Mouse (Mus musculus) kidney, embryonic 14.5 days (tissue): ENCODE results near the gene 1500009C09Rik. TPM values are rescaled to one million over a fixed set of nuclear protein-coding genes. Genes with fewer than 3 reads are reported as not detected.

Experiments used
- ATAC-seq: fragments of 200-750 bp; cut with Nextera tagmentation; 2 replicates; pipeline ENCODE4 v1.8.0; 2017; ENCODE audit warnings: moderate number of reproducible peaks, mild to moderate bottlenecking, moderate TSS enrichment, moderate library complexity; ENCODE audit not compliant: low FRiP score, low TSS enrichment
- H3K27ac ChIP-seq: fragments of 300-500 bp; sonication (generic); 2 replicates; pipeline ENCODE4 v1.5.1; 2014; ENCODE audit warnings: low read depth, mild to moderate bottlenecking, low read length, moderate library complexity, mixed read lengths
- H3K27me3 ChIP-seq: fragments of 300-500 bp; sonication (generic); 2 replicates; pipeline ENCODE4 v1.6.1; 2014; ENCODE audit warnings: mild to moderate bottlenecking, low read length; ENCODE audit not compliant: control insufficient read depth, insufficient read depth
- H3K36me3 ChIP-seq: fragments of 300-500 bp; sonication (generic); 2 replicates; pipeline ENCODE4 v1.6.1; 2014; ENCODE audit warnings: low read length, mixed read lengths; ENCODE audit not compliant: control insufficient read depth, insufficient read depth
- H3K4me1 ChIP-seq: fragments of 300-500 bp; sonication (generic); 2 replicates; pipeline ENCODE4 v1.6.1; 2014; ENCODE audit warnings: low read length, mixed read lengths; ENCODE audit not compliant: control insufficient read depth, insufficient read depth
- H3K4me2 ChIP-seq: fragments of 300-500 bp; sonication (generic); replicated peaks from 2 replicates; pipeline ENCODE4 v1.6.1; 2014; ENCODE audit warnings: low read depth, mild to moderate bottlenecking, low read length
- H3K4me3 ChIP-seq: fragments of 300-500 bp; sonication (generic); 2 replicates; pipeline ENCODE4 v1.5.1; 2014; ENCODE audit warnings: mild to moderate bottlenecking, low read length
- H3K9ac ChIP-seq: fragments of 300-500 bp; sonication (generic); 2 replicates; pipeline ENCODE4 v1.6.1; 2014; ENCODE audit warnings: low read depth, mild to moderate bottlenecking, low read length, moderate library complexity
- H3K9me3 ChIP-seq: fragments of 300-500 bp; sonication (generic); 2 replicates; pipeline ENCODE4 v1.6.1; 2016; ENCODE audit warnings: low read length; ENCODE audit not compliant: control insufficient read depth
- WGBS: fragments of 180-500 bp; shearing (Covaris S2); extraction: QIAGEN DNeasy Blood & Tissue Kit; methylation state at CpG from one replicate; pipeline ENCODE4 v1.1.7; 2014; 5-methylcytosine and 5-hydroxymethylcytosine counted together
- polyA plus RNA-seq: library from polyadenylated mRNA; unstranded; fragments of >200 nt; fragmentation: Nextera tagmentation; extraction: Ambion mirVana; gene quantifications from 2 replicates; pipeline ENCODE4 v1.2.1, GENCODE M21; 2014

Gene 1500009C09Rik
- polyA plus RNA-seq, 1 experiment from 2014 or later, result not detected

GRCm38 (mm10) chr15:82255944-82256383 is 3.8 kb downstream of the 1500009C09Rik start:
- Histone ChIP-seq H3K9ac (no peak overlapping the region), H3K4me3 (no peak overlapping the region), H3K27ac (no peak overlapping the region), H3K36me3 (no peaks in the 10 kb centered on the region), H3K4me2 (no peak overlapping the region), H3K4me1 (no peaks in the 10 kb centered on the region), H3K27me3 (no peaks in the 10 kb centered on the region), H3K9me3 (no peaks in the 10 kb centered on the region; the same call in 1 of the 2 replicates)
- WGBS, result 28% methylated on average over 10 of the region's 10 CpGs
- ATAC-seq, result 0 out of 2 replicates have a peak, but pooled peaks have one; percentile 7

DNA sequence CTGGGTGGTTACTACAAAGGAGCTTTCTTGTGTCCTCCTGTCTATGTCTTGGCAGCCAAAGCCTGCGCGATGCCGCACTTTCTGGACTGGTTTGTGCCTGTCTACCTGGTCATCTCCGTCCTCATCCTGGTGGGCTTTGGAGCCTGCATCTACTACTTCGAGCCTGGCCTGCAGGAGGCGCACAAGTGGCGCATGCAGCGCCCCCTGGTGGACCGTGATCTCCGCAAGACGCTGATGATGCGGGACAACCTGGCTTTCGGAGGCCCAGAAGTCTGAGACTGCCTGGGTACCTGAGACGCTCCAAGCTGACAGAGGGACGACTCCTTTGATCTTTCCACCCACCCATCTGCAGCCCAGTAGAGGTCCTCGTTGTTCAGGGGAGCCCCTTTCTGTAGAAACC is 7.3 kb downstream of the 1500009C09Rik start:
- Histone ChIP-seq H3K27me3 (no peaks in the 10 kb centered on the region), H3K27ac (no peak overlapping the region), H3K4me2 (no peak overlapping the region), H3K9ac (no peak overlapping the region), H3K36me3 (no peaks in the 10 kb centered on the region), H3K4me3 (no peak overlapping the region), H3K4me1 (no peaks in the 10 kb centered on the region), H3K9me3 (no peaks in the 10 kb centered on the region)
- 16% methylated on average over 16 of the region's 16 CpGs for WGBS
- no peak for ATAC-seq

DNA sequence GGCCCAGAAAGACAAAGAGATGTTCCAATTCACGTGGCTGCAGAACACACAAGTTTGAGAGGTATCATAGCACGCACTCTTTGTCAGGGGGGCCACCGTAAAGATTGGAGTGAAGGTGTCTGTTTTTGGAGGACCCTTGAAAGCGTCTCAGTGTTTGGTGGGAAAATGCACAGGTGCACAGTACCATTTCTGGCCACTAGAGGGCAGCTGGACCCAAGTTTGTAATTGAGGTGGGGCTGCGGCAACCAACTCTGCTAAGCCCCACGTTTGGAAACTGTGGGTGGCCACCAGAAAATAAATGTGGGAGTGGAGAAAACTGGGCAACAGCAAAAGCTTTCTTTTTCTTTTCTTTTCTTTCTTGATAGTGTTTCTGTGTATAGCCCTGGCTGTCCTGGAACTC is 14.2 kb downstream of the 1500009C09Rik start:
- WGBS, result 15% methylated on average over 6 of the region's 6 CpGs
- H3K4me3 ChIP-seq, result no peak overlapping the region
- H3K27ac ChIP-seq, result no peak overlapping the region
- H3K9me3 ChIP-seq, result no peaks in the 10 kb centered on the region
- H3K9ac ChIP-seq, result no peak overlapping the region
- no peak overlapping the region for H3K4me2 ChIP-seq
- no peaks in the 10 kb centered on the region for H3K27me3 ChIP-seq
- H3K36me3 ChIP-seq, result no peaks in the 10 kb centered on the region
- no peaks in the 10 kb centered on the region for H3K4me1 ChIP-seq
- peak; percentile 40; the same call in 1 of the 2 replicates for ATAC-seq

GRCm38 (mm10) chr15:82268185-82268584 is 16.0 kb downstream of the 1500009C09Rik start:
- Histone ChIP-seq H3K4me1 (no peaks in the 10 kb centered on the region), H3K27me3 (no peaks in the 10 kb centered on the region; the same call in 1 of the 2 replicates), H3K36me3 (no peaks in the 10 kb centered on the region), H3K9me3 (no peaks in the 10 kb centered on the region), H3K27ac (no peak overlapping the region), H3K9ac (no peak overlapping the region), H3K4me3 (no peak overlapping the region), H3K4me2 (no peak overlapping the region)
- no peak for ATAC-seq
- 23% methylated on average over 3 of the region's 3 CpGs for WGBS

GRCm38 (mm10) chr15:82268783-82269182 is 16.6 kb downstream of the 1500009C09Rik start:
- Histone ChIP-seq H3K27ac (no peak overlapping the region), H3K27me3 (no peaks in the 10 kb centered on the region; the same call in 1 of the 2 replicates), H3K9ac (no peak overlapping the region), H3K36me3 (no peaks in the 10 kb centered on the region), H3K4me2 (no peak overlapping the region), H3K9me3 (no peaks in the 10 kb centered on the region), H3K4me3 (no peak overlapping the region), H3K4me1 (no peaks in the 10 kb centered on the region)
- ATAC-seq, result no peak
- WGBS, result 89% methylated on average over 9 of the region's 9 CpGs

DNA sequence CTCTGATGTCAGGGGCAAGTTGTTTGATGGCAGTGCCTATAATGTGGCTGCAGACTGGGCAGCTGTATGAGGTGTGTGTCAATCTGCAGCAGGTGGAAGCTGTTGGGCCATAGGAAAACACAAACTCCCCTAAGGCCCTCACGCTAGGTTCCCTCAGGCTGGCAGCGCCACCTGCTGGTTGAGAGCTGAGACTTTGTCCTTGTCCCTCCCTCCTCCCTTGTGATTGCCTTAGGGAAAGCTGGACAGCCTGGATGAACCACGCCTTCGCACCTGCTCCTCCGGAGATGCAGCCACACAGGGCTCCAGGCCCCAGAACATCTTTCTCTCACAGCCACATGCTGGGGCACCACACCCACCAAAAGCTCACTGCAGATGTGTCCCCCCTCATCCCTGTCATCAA is 19.0 kb downstream of the 1500009C09Rik start:
- 4% methylated on average over 5 of the region's 5 CpGs for whole genome bisulfite sequencing

GRCm38 (mm10) chr15:82272295-82272694 is 20.1 kb downstream of the 1500009C09Rik start:
- no peak overlapping the region for H3K4me3 ChIP-seq
- no peaks in the 10 kb centered on the region for H3K9me3 ChIP-seq
- no peak overlapping the region for H3K4me2 ChIP-seq
- peaks cover 19% of the 10 kb centered on the region for H3K27me3 ChIP-seq
- H3K4me1 ChIP-seq, result peaks cover 9% of the 10 kb centered on the region; the same call in 1 of the 2 replicates
- ATAC-seq, result no peak
- no peak overlapping the region for H3K27ac ChIP-seq
- WGBS, result 85% methylated on average over 6 of the region's 6 CpGs
- H3K9ac ChIP-seq, result no peak overlapping the region
- no peaks in the 10 kb centered on the region for H3K36me3 ChIP-seq

More for the DNA sequence above, 19.0 kb downstream of the 1500009C09Rik start:
- H3K36me3 ChIP-seq, result no peaks in the 10 kb centered on the region
- H3K27ac ChIP-seq, result no peak overlapping the region
- peaks cover 9% of the 10 kb centered on the region; the same call in 1 of the 2 replicates for H3K4me1 ChIP-seq
- H3K9ac ChIP-seq, result no peak overlapping the region
- no peak overlapping the region for H3K4me3 ChIP-seq
- peak; percentile 20; the same call in 1 of the 2 replicates for ATAC-seq
- no peak overlapping the region for H3K4me2 ChIP-seq
- H3K9me3 ChIP-seq, result no peaks in the 10 kb centered on the region
- H3K27me3 ChIP-seq, result peaks cover 15% of the 10 kb centered on the region

GRCm38 (mm10) chr15:82274593-82274926 is 22.4 kb downstream of the 1500009C09Rik start, which contains the start of gene Sept3:
Gene Sept3 (plus strand): TSS chr15:82274893.
- Histone ChIP-seq H3K4me3 (peak within 1 kb of the TSS; percentile 62), H3K36me3 (no peaks in the 10 kb centered on the region), H3K4me1 (peaks cover 9% of the 10 kb centered on the region; the same call in 1 of the 2 replicates), H3K4me2 (peak within 1 kb of the TSS; percentile 99), H3K27me3 (peaks cover 19% of the 10 kb centered on the region), H3K27ac (no peak within 1 kb of the TSS), H3K9ac (peak within 1 kb of the TSS; percentile 67), H3K9me3 (no peaks in the 10 kb centered on the region)
- ATAC-seq, result no peak
- WGBS, result 25% methylated on average over 6 of the region's 6 CpGs

- peak overlapping the region; percentile 99 for H3K4me2 ChIP-seq
- ATAC-seq, result peak; percentile 68
- no peaks in the 10 kb centered on the region for H3K36me3 ChIP-seq
- H3K27me3 ChIP-seq, result peaks cover 19% of the 10 kb centered on the region
- under 1% methylated on average over 86 of the region's 86 CpGs for WGBS
- peak overlapping the region; percentile 67 for H3K9ac ChIP-seq
- peak overlapping the region; percentile 62 for H3K4me3 ChIP-seq
- H3K4me1 ChIP-seq, result peaks cover 9% of the 10 kb centered on the region; the same call in 1 of the 2 replicates
- H3K27ac ChIP-seq, result no peak overlapping the region
- no peaks in the 10 kb centered on the region for H3K9me3 ChIP-seq
Measured at GRCm38 (mm10) chr15:82274927-82275901, 23.0 kb downstream of the 1500009C09Rik start.
